ENCODE assay signal across 17 mouse cellular contexts in genomic region chr12:100222322-100222993, GRCm38 (mm10). TPM values are rescaled to one million over a fixed set of nuclear protein-coding genes. Genes with fewer than 3 reads are reported as not detected.
DNase-seq lines count a peak whose midpoint lies in the region; ATAC-seq and TF ChIP-seq lines count a peak whose summit lies in the region.
"Had no signal": no experiment of that assay in that cellular context is flagged by ENCODE, and none has a peak within 500 bp of the region (broad histone marks: within the 10 kb centered on the region; RNA-seq: fewer than 3 reads in every experiment).

No protein-coding gene starts in this region.

- TF ChIP-seq CTCF in gastrocnemius, adult 2 months (IDR thresholded peaks at IDR 0.05) = no peak
- TF ChIP-seq CTCF in hindbrain, postnatal 0 days (IDR thresholded peaks at IDR 0.05; ENCODE audit: low read depth) = no peak

- H3K9me3 ChIP-seq in forebrain, embryonic 14.5 days (replicated peaks; ENCODE audit: control insufficient read depth, low read length) = no peaks in the 10 kb centered on the region
- H3K9me3 ChIP-seq in hindbrain, postnatal 0 days (ENCODE audit: low read length) = no peaks in the 10 kb centered on the region
- H3K9me3 ChIP-seq in neural tube, embryonic 15.5 days (replicated peaks) = no peaks in the 10 kb centered on the region
- no peaks in the 10 kb centered on the region for H3K9me3 ChIP-seq in kidney, embryonic 14.5 days (ENCODE audit: control insufficient read depth, low read length)

- no peaks in the 10 kb centered on the region for H3K36me3 ChIP-seq in forebrain, embryonic 14.5 days (ENCODE audit: control insufficient read depth, insufficient read depth, low read length)
- no peaks in the 10 kb centered on the region for H3K36me3 ChIP-seq in hindbrain, postnatal 0 days (ENCODE audit: insufficient read depth, low read length)
- H3K36me3 ChIP-seq in neural tube, embryonic 15.5 days = no peaks in the 10 kb centered on the region
- H3K36me3 ChIP-seq in kidney, embryonic 14.5 days (ENCODE audit: control insufficient read depth, insufficient read depth, low read length) = no peaks in the 10 kb centered on the region

- H3K27me3 ChIP-seq in forebrain, embryonic 14.5 days (replicated peaks; ENCODE audit: control insufficient read depth, insufficient read depth, low read length) = no peaks in the 10 kb centered on the region
- H3K27me3 ChIP-seq in hindbrain, postnatal 0 days (ENCODE audit: insufficient read depth, low read length) = no peaks in the 10 kb centered on the region
- no peaks in the 10 kb centered on the region for H3K27me3 ChIP-seq in neural tube, embryonic 15.5 days (replicated peaks)
- H3K27me3 ChIP-seq in kidney, embryonic 14.5 days (ENCODE audit: control insufficient read depth, insufficient read depth, low read length) = no peaks in the 10 kb centered on the region

- intact Hi-C loops in gastrocnemius, adult 2 months (cut with DNase I) = no loop called here
- intact Hi-C loops in gastrocnemius, postnatal 36 days (cut with DNase I) = no loop called here

- peak overlapping the region; percentile 30; the same call in 1 of the 2 replicates for H3K4me2 ChIP-seq in forebrain, embryonic 14.5 days (ENCODE audit: low read length)
- H3K4me2 ChIP-seq in hindbrain, postnatal 0 days (ENCODE audit: low read depth, low read length) = peak overlapping the region; percentile 33
- H3K4me2 ChIP-seq in neural tube, embryonic 15.5 days = peak overlapping the region; percentile 40
- H3K4me2 ChIP-seq in kidney, embryonic 14.5 days (replicated peaks; ENCODE audit: low read depth, low read length) = no peak overlapping the region

- WGBS in forebrain, embryonic 14.5 days = 80% methylated on average over 13 of the region's 13 CpGs
- WGBS in hindbrain, postnatal 0 days = 72% methylated on average over 13 of the region's 13 CpGs
- WGBS in neural tube, embryonic 15.5 days = 71% methylated on average over 13 of the region's 13 CpGs
- 86% methylated on average over 13 of the region's 13 CpGs for WGBS in kidney, embryonic 14.5 days

- H3K4me1 ChIP-seq in forebrain, embryonic 14.5 days (ENCODE audit: control insufficient read depth, insufficient read depth, low read length) = peaks cover 27% of the 10 kb centered on the region
- H3K4me1 ChIP-seq in hindbrain, postnatal 0 days (ENCODE audit: insufficient read depth, low read length) = peaks cover 21% of the 10 kb centered on the region
- H3K4me1 ChIP-seq in neural tube, embryonic 15.5 days = peaks cover 33% of the 10 kb centered on the region
- H3K4me1 ChIP-seq in kidney, embryonic 14.5 days (ENCODE audit: control insufficient read depth, insufficient read depth, low read length) = no peaks in the 10 kb centered on the region

- H3K4me3 ChIP-seq in gastrocnemius, adult 2 months = no peak overlapping the region
- no peak overlapping the region for H3K4me3 ChIP-seq in forebrain, embryonic 14.5 days (ENCODE audit: low read depth, low read length)
- H3K4me3 ChIP-seq in hindbrain, postnatal 0 days (ENCODE audit: low read length) = no peak overlapping the region
- no peak overlapping the region for H3K4me3 ChIP-seq in neural tube, embryonic 15.5 days (replicated peaks)
- no peak overlapping the region for H3K4me3 ChIP-seq in kidney, embryonic 14.5 days (ENCODE audit: low read length)

- DNase-seq in gastrocnemius, adult 2 months = no peak
- no peak for DNase-seq in gastrocnemius, postnatal 36 days
- DNase-seq in forebrain, embryonic 14.5 days (ENCODE audit: low spot score) = no peak
- no peak for DNase-seq in hindbrain, postnatal 0 days (ENCODE audit: low spot score)
- no peak for DNase-seq in testis, postnatal 14 days (ENCODE audit: low spot score)
- no peak for DNase-seq in retina, embryonic 14.5 days (ENCODE audit: low spot score)
- DNase-seq: adrenal gland, postnatal 25 days; cerebellum, adult 11-12 months; heart, postnatal 10 days; kidney, adult 18-20 months; left cerebral cortex, postnatal 4 days; lung, postnatal 14 days; right cerebral cortex, postnatal 4 days; thymus, postnatal 36 days had no signal

- peak overlapping the region; percentile 25; the same call in 1 of the 2 replicates for H3K9ac ChIP-seq in forebrain, embryonic 14.5 days (ENCODE audit: low read length)
- no peak overlapping the region for H3K9ac ChIP-seq in hindbrain, postnatal 0 days (replicated peaks; ENCODE audit: low read length)
- no peak overlapping the region for H3K9ac ChIP-seq in neural tube, embryonic 15.5 days (replicated peaks)
- H3K9ac ChIP-seq in kidney, embryonic 14.5 days (ENCODE audit: low read depth, low read length) = no peak overlapping the region
- H3K9ac ChIP-seq: liver, embryonic 14.5 days had no signal

- peak overlapping the region; percentile 64 for H3K27ac ChIP-seq in gastrocnemius, adult 2 months
- 0 out of 2 replicates have a peak overlapping the region, but pooled peaks have one; percentile 9 for H3K27ac ChIP-seq in forebrain, embryonic 14.5 days (ENCODE audit: low read depth, low read length)
- peak overlapping the region; percentile 71 for H3K27ac ChIP-seq in hindbrain, postnatal 0 days
- H3K27ac ChIP-seq in neural tube, embryonic 15.5 days (replicated peaks) = peak overlapping the region; percentile 28; the same call in 1 of the 2 replicates
- H3K27ac ChIP-seq in kidney, embryonic 14.5 days (ENCODE audit: low read depth, low read length) = no peak overlapping the region
- H3K27ac ChIP-seq: liver, embryonic 14.5 days had no signal

- ATAC-seq in forebrain, embryonic 14.5 days = peak; percentile 33; the same call in 1 of the 2 replicates
- ATAC-seq in hindbrain, postnatal 0 days = peak; percentile 39; the same call in 1 of the 2 replicates
- no peak; the same call in 1 of the 2 replicates for ATAC-seq in neural tube, embryonic 15.5 days (ENCODE audit: low FRiP score)
- no peak for ATAC-seq in kidney, embryonic 14.5 days (ENCODE audit: low FRiP score, low TSS enrichment)

RNA-seq across cellular contexts. Expression of gene Calm1, which starts 23.2 kb away (rescaled TPM):
- total RNA-seq in gastrocnemius, adult 2 months (2021) = 100 to 1,000 TPM; 513 to 579 TPM
- total RNA-seq in gastrocnemius, postnatal 36 days (2021) = 100 to 1,000 TPM; 484 to 513 TPM
- polyA plus RNA-seq in forebrain, embryonic 14.5 days (2014; fragmentation: Nextera tagmentation; extraction: Ambion mirVana) = 2,256 and 2,267 TPM in 2 replicates
- 1,139 and 1,416 TPM in 2 replicates for total RNA-seq in hindbrain, postnatal 0 days (2014; rRNA removed)
- 4,078 and 4,190 TPM in 2 replicates for polyA plus RNA-seq in hindbrain, postnatal 0 days (2015; fragmentation: Nextera tagmentation; extraction: Ambion mirVana)
- 2,749 and 3,020 TPM in 2 replicates for polyA plus RNA-seq in neural tube, embryonic 15.5 days (2015; fragmentation: Nextera tagmentation; extraction: Ambion mirVana)
- polyA plus RNA-seq in kidney, embryonic 14.5 days (2014; fragmentation: Nextera tagmentation; extraction: Ambion mirVana) = 1,237 and 1,509 TPM in 2 replicates

Comparison
In these comparisons a context has a peak if more than half of its experiments do, and no peak if none do; other contexts are left out.
1. ATAC-seq: peak in forebrain, embryonic 14.5 days (single experiment) and hindbrain, postnatal 0 days (single experiment); none in neural tube, embryonic 15.5 days (single experiment) and kidney, embryonic 14.5 days (single experiment).